Mouse (Mus musculus) left cerebral cortex, postnatal 4 days (tissue): ENCODE measurements around the gene Prkrip1. TPM values are rescaled to one million over a fixed set of nuclear protein-coding genes. Genes with fewer than 3 reads are reported as not detected.

Experiments used
- DNase-seq: peaks from one replicate; pipeline ENCODE4 v3.0.0-alpha.2; 2022
- intact Hi-C: fragments of 180-260 bp; cut with DNase I; formaldehyde crosslinking; loops from one replicate; pipeline ENCODE4 v1.15.1; 2025
- total RNA-seq, 2 experiments: library from RNA; stranded (reverse); gene quantifications; 2 replicates each; pipeline ENCODE4 v1.2.3; 2021

The Prkrip1 gene
- 10 to 100 TPM; 40.3 to 42.6 TPM for total RNA-seq

DNA sequence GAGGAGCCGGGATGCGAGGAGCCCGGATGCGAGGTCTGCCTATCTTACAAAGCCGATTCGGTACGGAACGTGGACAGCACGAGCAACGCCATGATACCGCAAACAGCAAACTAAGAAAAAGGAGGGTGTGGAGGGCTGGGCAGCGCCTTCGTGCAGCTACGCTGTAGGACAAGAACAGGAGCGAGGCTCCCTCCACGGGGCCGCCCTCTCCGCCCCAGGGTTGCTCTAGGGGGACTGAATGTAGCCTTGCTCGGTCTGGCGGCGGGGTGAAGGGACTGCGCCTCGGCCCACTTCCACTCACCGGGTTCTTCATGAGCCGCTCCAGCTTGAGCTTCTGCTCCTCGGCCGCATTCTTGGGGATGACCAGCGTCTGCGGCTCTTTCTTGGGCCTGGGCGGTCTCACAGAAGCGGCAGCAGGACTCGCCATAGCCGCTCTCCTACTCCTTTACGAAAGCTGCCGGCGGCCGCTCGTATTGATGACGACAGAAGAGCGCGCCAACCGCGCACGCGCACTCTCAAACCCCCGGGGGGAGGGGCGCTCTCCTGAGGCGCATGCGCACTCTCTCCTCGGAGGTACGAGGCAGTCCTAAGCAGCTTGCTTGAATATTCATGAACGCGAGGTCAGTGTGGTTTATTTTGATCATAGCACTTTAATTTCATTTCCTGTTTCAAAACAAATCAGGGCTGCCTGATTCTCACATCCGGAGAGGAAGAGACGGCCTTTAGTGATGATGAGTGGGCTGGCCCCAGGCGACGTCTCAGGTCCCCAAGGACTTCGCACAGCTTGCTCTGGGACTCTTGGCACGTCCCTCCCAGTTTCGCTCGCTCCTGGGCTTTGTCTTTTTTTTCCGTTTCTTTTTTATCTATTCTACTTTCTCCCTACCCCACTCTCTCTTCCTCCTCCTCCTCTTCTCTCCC lies at the start of gene Prkrip1:
Prkrip1 (minus strand) TSS at position 490 of the 918 bp plus-strand sequence.
- DNase-seq = peak; percentile 95
- intact Hi-C loops = loop anchor here (5.0 kb wide), 1 partner anchor 559 kb away; no protein-coding TSS in a partner anchor

DNA sequence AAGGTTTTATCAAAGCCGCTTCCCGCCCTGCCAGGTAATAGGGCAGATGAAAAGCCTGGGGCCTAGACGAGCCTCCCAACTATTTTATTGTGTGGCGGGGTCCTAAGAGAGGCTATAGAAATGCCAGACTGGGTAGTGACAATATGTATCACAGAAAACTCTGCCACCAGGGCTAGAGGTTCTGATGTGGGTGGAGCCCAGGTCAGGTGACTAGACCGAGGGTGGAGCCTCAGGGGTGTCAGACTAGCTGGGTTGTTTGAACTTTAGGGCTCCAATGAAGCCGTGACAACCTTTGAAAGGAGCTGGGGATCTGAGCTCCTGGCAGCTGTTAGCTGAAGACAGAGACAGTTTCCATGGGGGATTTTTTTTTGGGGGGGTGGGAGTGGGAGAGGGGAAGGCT lies 49.7 kb upstream of the Prkrip1 start:
- intact Hi-C loops = no loop called here
- DNase-seq = no peak

GRCm38 (mm10) chr5:136246452-136246838 lies 47.7 kb upstream of the Prkrip1 start, which contains the start of gene Sh2b2:
Gene Sh2b2 (minus strand): TSS chr5:136246556.
- intact Hi-C loops = no loop called here
- DNase-seq = no peak

DNA sequence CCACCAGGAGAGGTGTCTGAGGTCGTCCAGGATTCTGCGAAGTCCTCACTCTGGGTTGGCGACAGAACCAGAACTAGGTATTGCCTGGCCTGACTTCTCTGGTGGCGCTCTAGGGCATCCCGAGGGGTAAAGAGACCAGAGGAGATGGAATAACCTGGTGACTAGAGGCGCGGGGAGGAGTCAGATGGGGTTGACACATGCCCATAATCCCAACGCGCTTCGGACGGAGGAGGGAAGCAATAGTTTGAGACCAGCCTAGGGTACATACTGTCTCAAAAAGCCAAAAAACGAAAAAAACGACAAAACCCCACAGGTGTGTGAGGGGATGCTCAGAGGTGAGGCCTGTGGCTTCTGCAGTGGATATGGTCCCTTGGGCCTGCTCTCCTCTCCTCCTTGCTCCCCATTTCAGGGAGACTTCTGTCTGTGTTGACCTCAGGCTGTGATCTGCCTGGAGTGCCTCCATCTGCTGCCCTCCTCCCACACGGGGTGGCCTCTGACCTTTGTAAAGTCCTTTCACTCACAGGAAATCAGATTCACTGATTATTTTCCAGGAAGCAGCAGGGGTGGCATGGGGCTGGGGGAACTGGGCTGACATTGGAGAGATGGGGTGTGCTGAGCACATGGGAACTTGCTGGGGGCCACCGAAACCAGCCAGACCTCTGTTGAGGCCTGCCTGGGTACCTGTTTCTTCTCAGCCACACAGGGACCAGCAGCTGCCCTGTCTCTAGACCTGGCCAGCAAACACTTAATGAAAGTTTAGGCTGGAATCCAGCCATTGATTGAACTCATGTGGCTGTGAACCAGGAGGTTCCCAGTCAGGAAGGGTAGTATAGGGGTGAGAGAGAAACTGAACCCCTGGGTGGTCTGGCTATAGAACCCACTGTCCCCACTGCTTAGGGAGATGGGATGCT lies 47.0 kb upstream of the Prkrip1 start:
- intact Hi-C loops = no loop called here

DNA sequence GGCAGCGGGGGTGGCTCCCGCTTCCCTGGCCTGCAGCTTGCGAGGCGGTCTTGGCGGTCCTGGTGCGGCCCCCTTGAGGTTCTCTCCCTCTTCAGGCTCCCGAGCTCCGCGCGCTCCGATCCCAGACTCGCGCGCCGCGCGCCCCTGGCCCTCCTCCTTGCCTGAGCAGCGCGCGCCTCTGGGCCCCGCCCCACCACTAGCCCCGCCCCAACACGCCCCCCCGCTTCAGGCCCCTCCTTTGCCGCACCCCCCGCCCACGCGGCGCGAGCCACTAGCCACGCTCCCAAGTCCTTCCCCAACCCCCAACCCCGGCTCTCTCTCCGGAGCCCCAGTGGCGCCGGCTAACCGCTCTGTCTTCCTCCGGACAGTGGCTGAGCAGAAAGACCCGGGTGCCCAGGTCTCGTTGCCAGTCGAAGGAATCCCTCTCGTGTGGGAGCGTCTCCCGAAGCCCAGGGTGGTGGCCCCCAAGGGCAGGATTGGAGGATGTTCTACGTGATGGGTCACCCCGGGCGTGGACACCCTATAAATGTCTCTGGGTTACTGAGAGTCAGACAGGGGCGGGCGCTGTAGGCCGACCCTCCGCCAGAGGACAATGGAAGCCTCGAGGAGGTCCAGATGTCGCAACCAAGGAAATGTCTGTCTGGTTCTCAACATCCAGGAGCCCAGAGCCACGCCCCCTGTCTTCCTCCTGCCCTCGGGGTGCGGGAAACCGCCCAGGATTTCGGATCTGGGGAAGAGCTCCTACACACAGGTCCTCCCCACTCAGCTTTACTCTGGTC lies 46.2 kb upstream of the Prkrip1 start:
- intact Hi-C loops = no loop called here
- peak; percentile 94 for DNase-seq

More for the DNA sequence above, 47.0 kb upstream of the Prkrip1 start:
- no peak for DNase-seq

GRCm38 (mm10) chr5:136243851-136244761 lies 45.3 kb upstream of the Prkrip1 start:
- peak; percentile 50 for DNase-seq
- intact Hi-C loops = no loop called here

- intact Hi-C loops = no loop called here
- DNase-seq = no peak
Observed at GRCm38 (mm10) chr5:136241161-136241560, 42.4 kb upstream of the Prkrip1 start.

- no peak for DNase-seq
- intact Hi-C loops = no loop called here
Observed at GRCm38 (mm10) chr5:136240381-136240780, 41.6 kb upstream of the Prkrip1 start.

DNA sequence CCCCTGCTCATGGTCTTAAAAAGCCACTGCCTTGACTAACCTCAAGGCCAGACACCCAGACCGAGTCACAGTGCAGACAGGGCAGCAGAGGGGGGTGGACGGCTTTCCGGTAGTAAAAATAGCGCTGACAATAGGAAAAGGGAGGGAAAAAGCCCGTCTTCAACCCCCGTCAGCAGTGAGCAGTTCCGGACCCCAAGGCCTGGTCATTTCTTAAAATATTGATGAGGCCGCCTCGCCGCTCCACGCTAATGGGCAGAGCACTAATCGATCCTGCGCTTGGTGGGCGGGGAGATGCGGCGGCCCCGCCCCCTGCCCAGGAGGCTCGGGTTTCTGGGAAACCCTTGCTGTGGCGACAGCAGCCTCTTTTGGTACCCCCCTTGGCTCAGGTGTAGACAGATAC lies 38.8 kb upstream of the Prkrip1 start:
- intact Hi-C loops = no loop called here
- DNase-seq = no peak

- DNase-seq = no peak
- intact Hi-C loops = no loop called here
Observed at GRCm38 (mm10) chr5:136236611-136237010, 37.8 kb upstream of the Prkrip1 start.

DNA sequence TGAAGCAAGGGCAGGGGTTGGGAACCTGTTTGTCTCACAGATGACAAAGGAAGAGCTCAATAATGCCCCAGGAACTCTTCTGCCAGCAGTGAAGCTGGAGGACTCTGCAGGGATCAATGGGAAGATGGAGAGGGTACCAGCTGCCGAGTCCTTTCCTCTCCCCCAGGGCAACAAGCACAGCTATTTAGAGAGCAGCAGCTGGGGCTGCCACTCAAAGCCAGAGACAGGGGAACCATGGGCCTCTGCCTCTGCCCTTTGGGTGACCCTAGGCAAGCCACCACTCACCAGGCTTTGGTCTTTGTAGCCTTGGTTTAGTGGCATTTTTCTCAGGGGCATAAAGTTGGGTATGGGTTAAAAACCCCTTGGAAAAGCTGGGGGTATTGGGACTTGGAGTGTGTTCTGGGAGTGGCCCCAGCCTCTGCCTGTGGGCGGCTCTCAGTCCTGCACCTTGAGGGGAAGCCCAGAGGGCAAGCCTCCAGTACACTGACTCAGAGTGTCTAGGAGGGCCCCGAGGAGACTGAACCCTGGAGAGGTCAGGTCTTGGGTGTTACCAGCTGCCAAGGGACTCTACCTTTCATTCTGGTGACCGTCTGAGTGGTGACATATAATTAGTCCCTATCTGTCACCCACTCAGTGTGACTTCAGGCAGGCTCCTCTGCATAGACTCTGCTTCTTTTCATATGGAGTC lies 31.7 kb upstream of the Prkrip1 start:
- no peak for DNase-seq
- intact Hi-C loops = no loop called here

DNA sequence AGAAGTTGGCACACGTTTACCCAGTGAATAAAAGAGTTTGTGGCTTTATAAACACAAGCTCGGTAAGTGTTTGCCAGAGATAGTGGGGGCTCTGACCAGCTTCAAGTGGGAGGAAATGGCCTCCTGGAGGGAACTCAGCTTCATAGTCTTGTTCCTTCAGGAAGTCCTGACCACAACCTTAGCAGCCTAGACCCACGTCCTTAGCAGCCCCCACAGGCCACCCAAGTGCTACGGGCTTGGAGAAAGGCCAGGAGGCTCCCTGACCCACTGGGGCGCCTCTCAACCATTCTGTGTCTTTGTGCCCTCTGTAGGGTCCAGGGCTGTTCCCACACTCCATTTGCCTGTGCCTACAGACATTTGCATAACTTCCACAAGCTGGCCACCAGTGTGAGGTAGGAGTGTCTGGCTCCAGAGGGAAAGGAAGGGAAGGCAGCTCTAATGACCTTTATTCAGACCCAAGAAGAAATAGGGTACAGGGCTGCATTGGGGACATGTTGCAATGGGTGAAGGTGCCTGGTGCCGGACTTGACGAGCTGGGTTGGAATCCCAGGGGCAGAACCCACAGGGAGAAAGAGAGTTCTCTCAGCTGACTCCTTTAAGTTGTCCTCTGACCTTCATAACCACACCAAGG lies 27.6 kb upstream of the Prkrip1 start:
- no peak for DNase-seq
- intact Hi-C loops = no loop called here

DNA sequence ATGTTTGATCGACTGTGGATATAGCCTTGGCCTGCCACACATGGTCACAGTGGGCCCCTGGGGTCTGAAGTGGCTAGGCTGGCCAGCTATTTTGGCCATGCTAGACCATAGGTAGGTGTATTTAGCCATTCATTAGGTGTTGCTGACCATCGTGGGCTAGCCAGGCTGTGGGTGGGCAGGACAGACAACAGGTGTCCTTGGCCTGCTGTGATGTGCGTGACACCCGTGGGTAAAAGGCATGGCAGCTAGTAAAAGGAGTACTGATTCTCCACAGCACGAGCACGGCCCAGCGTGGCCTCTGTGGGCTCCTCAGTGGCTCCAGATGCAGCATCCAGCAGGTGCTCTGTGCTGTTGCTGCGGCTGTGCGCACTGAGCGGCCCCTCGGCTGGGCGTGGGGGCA lies 19.8 kb upstream of the Prkrip1 start:
- intact Hi-C loops = no loop called here
- DNase-seq = no peak

DNA sequence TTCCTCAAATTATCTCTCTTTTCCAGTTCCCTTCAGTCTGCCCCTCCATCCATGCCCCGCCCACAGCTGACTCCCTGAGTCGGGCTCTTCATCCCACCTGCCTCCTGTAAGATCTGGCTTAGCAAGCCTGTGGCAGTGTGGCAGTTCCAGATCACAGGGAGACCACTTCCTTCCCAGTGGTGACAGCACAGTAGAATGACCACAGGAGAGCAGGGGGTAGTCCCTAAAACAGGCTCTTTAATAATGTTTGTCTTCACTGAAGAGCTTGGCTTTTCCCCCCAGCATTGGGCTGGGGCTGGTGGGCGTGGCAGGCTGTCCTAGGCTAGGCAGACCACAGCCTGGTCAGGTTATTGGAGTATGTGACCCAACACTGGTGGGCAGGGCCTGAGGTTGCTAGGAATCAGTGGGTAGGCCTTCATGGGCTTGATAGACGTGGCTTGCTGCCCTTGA lies 19.2 kb upstream of the Prkrip1 start:
- intact Hi-C loops = no loop called here

DNA sequence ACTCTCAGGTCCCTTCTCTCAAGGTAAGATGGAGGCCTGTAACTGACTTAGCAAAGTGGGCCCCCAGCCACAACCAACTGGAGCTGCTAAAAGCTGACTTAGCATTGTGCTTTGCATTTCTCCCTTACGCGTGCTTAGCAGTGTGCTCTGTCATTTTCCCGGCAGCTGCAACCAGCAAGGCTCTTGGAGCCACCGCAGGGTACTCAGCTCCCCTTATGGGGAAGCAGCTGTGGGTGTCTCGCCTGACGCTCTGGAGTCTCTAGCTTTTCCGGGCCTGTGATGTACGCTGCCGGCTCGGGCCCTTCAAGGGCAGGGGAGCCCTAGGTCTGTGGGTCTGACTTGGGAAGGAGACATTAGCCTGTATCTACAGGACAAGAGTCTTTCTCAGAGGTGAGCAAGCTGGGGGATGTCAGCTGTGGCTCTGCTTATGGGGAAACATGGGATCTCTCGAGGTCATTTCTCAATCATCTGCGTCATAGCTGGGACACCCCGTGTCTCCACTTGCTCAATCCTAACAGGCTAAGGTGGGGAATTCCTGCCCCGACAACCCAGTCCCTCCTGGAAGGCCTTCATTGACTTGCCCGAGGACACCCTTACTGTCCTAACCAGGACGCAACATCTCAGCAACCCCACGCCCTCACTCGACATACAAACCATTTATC lies 18.4 kb upstream of the Prkrip1 start:
- intact Hi-C loops = no loop called here
- no peak for DNase-seq

More for the DNA sequence above, 19.2 kb upstream of the Prkrip1 start:
- no peak for DNase-seq

- intact Hi-C loops = no loop called here
- peak; percentile 52 for DNase-seq
Observed at GRCm38 (mm10) chr5:136215958-136216357, 17.2 kb upstream of the Prkrip1 start.

DNA sequence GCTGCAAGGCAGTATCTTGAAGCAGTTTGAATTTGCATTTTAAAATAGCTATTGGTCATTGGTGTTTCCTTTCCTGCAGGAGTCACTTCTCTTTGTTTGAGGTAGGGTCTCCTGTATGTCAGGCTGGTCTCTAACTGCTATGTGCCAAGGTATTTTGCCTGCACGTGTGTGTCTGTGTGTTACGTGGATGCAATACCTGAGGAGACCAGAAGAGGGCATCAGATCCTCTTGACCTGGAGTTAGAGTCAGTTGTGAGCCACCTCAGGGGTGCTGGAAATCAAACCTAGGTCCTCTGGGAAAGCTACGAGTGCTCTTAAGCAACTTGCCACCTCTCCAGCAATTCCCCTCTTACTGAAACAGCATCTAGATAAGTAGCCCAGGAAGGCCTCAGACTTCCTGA lies 16.4 kb upstream of the Prkrip1 start:
- DNase-seq = no peak
- intact Hi-C loops = no loop called here

- no peak for DNase-seq
- intact Hi-C loops = no loop called here
Observed at GRCm38 (mm10) chr5:136213716-136214115, 15.0 kb upstream of the Prkrip1 start.
